ENCODE assay signal across 8 mouse cellular contexts in genomic region chr4:118427415-118427767, GRCm38 (mm10). TPM values are rescaled to one million over a fixed set of nuclear protein-coding genes. Genes with fewer than 3 reads are reported as not detected.
DNase-seq lines count a peak whose midpoint lies in the region; ATAC-seq and TF ChIP-seq lines count a peak whose summit lies in the region.

No protein-coding gene starts in this region.

- ATAC-seq in intestine, embryonic 15.5 days = peak; percentile 15; the same call in 1 of the 2 replicates
- ATAC-seq in neural tube, embryonic 12.5 days (ENCODE audit: low FRiP score, low read depth) = no peak; the same call in 1 of the 2 replicates

- H3K4me2 ChIP-seq in intestine, embryonic 15.5 days (replicated peaks) = peak overlapping the region; percentile 85
- peak overlapping the region; percentile 85 for H3K4me2 ChIP-seq in neural tube, embryonic 12.5 days (replicated peaks)

- peaks cover 41% of the 10 kb centered on the region for H3K4me1 ChIP-seq in embryonic facial prominence, embryonic 10.5 days
- peaks cover 27% of the 10 kb centered on the region for H3K4me1 ChIP-seq in intestine, embryonic 15.5 days (replicated peaks)
- H3K4me1 ChIP-seq in neural tube, embryonic 12.5 days = peaks cover 19% of the 10 kb centered on the region

- H3K9me3 ChIP-seq in embryonic facial prominence, embryonic 10.5 days = no peaks in the 10 kb centered on the region
- no peaks in the 10 kb centered on the region for H3K9me3 ChIP-seq in intestine, embryonic 15.5 days
- no peaks in the 10 kb centered on the region for H3K9me3 ChIP-seq in neural tube, embryonic 12.5 days

- TF ChIP-seq CTCF in layer of hippocampus, adult 2 months (conservative IDR thresholded peaks at IDR 0.05) = no peak

- WGBS in embryonic facial prominence, embryonic 10.5 days = 2% methylated on average over 5 of the region's 5 CpGs
- WGBS in intestine, embryonic 15.5 days = under 1% methylated on average over 5 of the region's 5 CpGs
- WGBS in neural tube, embryonic 12.5 days = 1% methylated on average over 5 of the region's 5 CpGs

- peak overlapping the region; percentile 90 for H3K27ac ChIP-seq in layer of hippocampus, adult 2 months
- H3K27ac ChIP-seq in embryonic facial prominence, embryonic 10.5 days (replicated peaks) = peak overlapping the region; percentile 90
- peak overlapping the region; percentile 93 for H3K27ac ChIP-seq in intestine, embryonic 15.5 days
- peak overlapping the region; percentile 54; the same call in 1 of the 2 replicates for H3K27ac ChIP-seq in neural tube, embryonic 12.5 days

- DNase-seq in layer of hippocampus, adult 2 months (ENCODE audit: low spot score in 2 of 2) = no peak
- DNase-seq in layer of hippocampus, postnatal 10 days (ENCODE audit: low spot score in 2 of 2) = no peak
- no peak for DNase-seq in embryonic facial prominence, embryonic 10.5 days (ENCODE audit: low spot score)
- DNase-seq in urinary bladder, postnatal 4 days (ENCODE audit: low spot score in 2 of 2) = no peak
- DNase-seq in spleen, postnatal 36 days (ENCODE audit: low spot score in 2 of 2) = no peak
- DNase-seq in urinary bladder, postnatal 25 days (ENCODE audit: low spot score) = no peak

- peak overlapping the region; percentile 62 for H3K9ac ChIP-seq in intestine, embryonic 15.5 days
- H3K9ac ChIP-seq in neural tube, embryonic 12.5 days = peak overlapping the region; percentile 67

- H3K36me3 ChIP-seq in embryonic facial prominence, embryonic 10.5 days (replicated peaks) = peaks cover 49% of the 10 kb centered on the region
- peaks cover 19% of the 10 kb centered on the region for H3K36me3 ChIP-seq in intestine, embryonic 15.5 days
- peaks cover 26% of the 10 kb centered on the region for H3K36me3 ChIP-seq in neural tube, embryonic 12.5 days

- peak overlapping the region; percentile 64 for H3K4me3 ChIP-seq in layer of hippocampus, adult 2 months
- peak overlapping the region; percentile 82 for H3K4me3 ChIP-seq in embryonic facial prominence, embryonic 10.5 days
- peak overlapping the region; percentile 89 for H3K4me3 ChIP-seq in intestine, embryonic 15.5 days (replicated peaks)
- peak overlapping the region; percentile 59 for H3K4me3 ChIP-seq in neural tube, embryonic 12.5 days

- no peaks in the 10 kb centered on the region for H3K27me3 ChIP-seq in embryonic facial prominence, embryonic 10.5 days (replicated peaks; ENCODE audit: low read depth, poor library complexity, severe bottlenecking)
- H3K27me3 ChIP-seq in intestine, embryonic 15.5 days (replicated peaks) = no peaks in the 10 kb centered on the region
- no peaks in the 10 kb centered on the region for H3K27me3 ChIP-seq in neural tube, embryonic 12.5 days (replicated peaks)

RNA-seq across cellular contexts. Expression of gene Elovl1, which starts 0.5 kb away (rescaled TPM):
- total RNA-seq in layer of hippocampus, adult 2 months (2021) = 10 to 100 TPM; 20.8 to 22.9 TPM
- 10 to 100 TPM; 16.4 to 17.7 TPM for total RNA-seq in layer of hippocampus, postnatal 10 days (2021)
- polyA plus RNA-seq in embryonic facial prominence, embryonic 10.5 days (2016; fragmentation: Nextera tagmentation; extraction: Ambion mirVana) = 46.9 and 49.9 TPM in 2 replicates
- 178 and 197 TPM in 2 replicates for polyA plus RNA-seq in intestine, embryonic 15.5 days (2015; fragmentation: Nextera tagmentation; extraction: Ambion mirVana)
- 38.2 and 40.6 TPM in 2 replicates for polyA plus RNA-seq in neural tube, embryonic 12.5 days (2016; fragmentation: Nextera tagmentation; extraction: Ambion mirVana)

RNA-seq across cellular contexts. Expression of gene Cdc20, which starts 9.8 kb away (rescaled TPM):
- 1 to 10 TPM; 1.1 to 1.3 TPM for total RNA-seq in layer of hippocampus, adult 2 months (2021)
- 1 to 10 TPM; 5.0 to 6.3 TPM for total RNA-seq in layer of hippocampus, postnatal 10 days (2021)
- 402 and 411 TPM in 2 replicates for polyA plus RNA-seq in embryonic facial prominence, embryonic 10.5 days (2016; fragmentation: Nextera tagmentation; extraction: Ambion mirVana)
- 223 and 226 TPM in 2 replicates for polyA plus RNA-seq in intestine, embryonic 15.5 days (2015; fragmentation: Nextera tagmentation; extraction: Ambion mirVana)
- 165 and 181 TPM in 2 replicates for polyA plus RNA-seq in neural tube, embryonic 12.5 days (2016; fragmentation: Nextera tagmentation; extraction: Ambion mirVana)

RNA-seq across cellular contexts. Expression of gene Med8, which starts 18.3 kb away (rescaled TPM):
- 10 to 100 TPM; 56.4 to 56.6 TPM for total RNA-seq in layer of hippocampus, adult 2 months (2021)
- total RNA-seq in layer of hippocampus, postnatal 10 days (2021) = 10 to 100 TPM; 75.8 to 80.1 TPM
- polyA plus RNA-seq in embryonic facial prominence, embryonic 10.5 days (2016; fragmentation: Nextera tagmentation; extraction: Ambion mirVana) = 152 and 155 TPM in 2 replicates
- polyA plus RNA-seq in intestine, embryonic 15.5 days (2015; fragmentation: Nextera tagmentation; extraction: Ambion mirVana) = 102 and 103 TPM in 2 replicates
- 127 and 137 TPM in 2 replicates for polyA plus RNA-seq in neural tube, embryonic 12.5 days (2016; fragmentation: Nextera tagmentation; extraction: Ambion mirVana)

RNA-seq across cellular contexts. Expression of gene Szt2, which starts 18.3 kb away (rescaled TPM):
- 10 to 100 TPM; 41.7 to 46.9 TPM for total RNA-seq in layer of hippocampus, adult 2 months (2021)
- total RNA-seq in layer of hippocampus, postnatal 10 days (2021) = 10 to 100 TPM; 33.5 to 42.2 TPM
- polyA plus RNA-seq in embryonic facial prominence, embryonic 10.5 days (2016; fragmentation: Nextera tagmentation; extraction: Ambion mirVana) = 8.2 and 9.4 TPM in 2 replicates
- 4.4 and 5.1 TPM in 2 replicates for polyA plus RNA-seq in intestine, embryonic 15.5 days (2015; fragmentation: Nextera tagmentation; extraction: Ambion mirVana)
- polyA plus RNA-seq in neural tube, embryonic 12.5 days (2016; fragmentation: Nextera tagmentation; extraction: Ambion mirVana) = 10.8 and 11.8 TPM in 2 replicates

RNA-seq across cellular contexts. Expression of gene Mpl, which starts 29.9 kb away (rescaled TPM):
- total RNA-seq in layer of hippocampus, adult 2 months (2021) = under 1 TPM in 1 of 2 experiments, not detected in 1; 0.20 TPM
- under 1 TPM in 1 of 2 experiments, not detected in 1; 0.16 TPM for total RNA-seq in layer of hippocampus, postnatal 10 days (2021)
- 0.94 and 1.2 TPM in 2 replicates for polyA plus RNA-seq in embryonic facial prominence, embryonic 10.5 days (2016; fragmentation: Nextera tagmentation; extraction: Ambion mirVana)
- 0.30 and 0.31 TPM in 2 replicates for polyA plus RNA-seq in intestine, embryonic 15.5 days (2015; fragmentation: Nextera tagmentation; extraction: Ambion mirVana)
- polyA plus RNA-seq in neural tube, embryonic 12.5 days (2016; fragmentation: Nextera tagmentation; extraction: Ambion mirVana) = 0.46 and 0.68 TPM in 2 replicates
